Mouse (Mus musculus) A20 (cell line): Measurements from ENCODE around the gene Gm4756.
A peak's percentile ranks its signal among the peaks of the same experiment; 100 is the strongest.
"Not testable (repeated sequence)": the region's sequence is repeated elsewhere in the genome, so short reads cannot be mapped to it uniquely, and the experiment has no call there.

Experiments used
- DNase-seq: peaks from one replicate; pipeline ENCODE4 v3.0.0-alpha.2; 2011; ENCODE audit warnings: low read depth, low spot score

Gene Gm4756

GRCm38 (mm10) chr12:72649611-72650330 lies at the start of gene Gm4756:
Gene Gm4756, minus strand, starts transcription at chr12:72649661.
- DNase-seq = no peak

- peak; percentile 22 for DNase-seq
Measured at GRCm38 (mm10) chr12:72694901-72695463, 45.5 kb upstream of the Gm4756 start.

GRCm38 (mm10) chr12:72694438-72694837 lies 45.0 kb upstream of the Gm4756 start:
- DNase-seq = no peak

GRCm38 (mm10) chr12:72693895-72694294 lies 44.4 kb upstream of the Gm4756 start:
- DNase-seq = peak; percentile 56

GRCm38 (mm10) chr12:72688281-72688680 lies 38.8 kb upstream of the Gm4756 start:
- DNase-seq = not testable (repeated sequence)

- DNase-seq = not testable (repeated sequence)
Measured at GRCm38 (mm10) chr12:72687741-72688140, 38.3 kb upstream of the Gm4756 start.

GRCm38 (mm10) chr12:72686566-72686965 lies 37.1 kb upstream of the Gm4756 start:
- DNase-seq = not testable (repeated sequence)

GRCm38 (mm10) chr12:72683612-72684011 lies 34.2 kb upstream of the Gm4756 start:
- DNase-seq = no peak

- DNase-seq = no peak
Measured at GRCm38 (mm10) chr12:72682511-72683282, 33.2 kb upstream of the Gm4756 start.

GRCm38 (mm10) chr12:72681919-72682318 lies 32.5 kb upstream of the Gm4756 start:
- no peak for DNase-seq

GRCm38 (mm10) chr12:72679635-72680034 lies 30.2 kb upstream of the Gm4756 start:
- DNase-seq = peak; percentile 36

- no peak for DNase-seq
Measured at GRCm38 (mm10) chr12:72674820-72675219, 25.4 kb upstream of the Gm4756 start.

GRCm38 (mm10) chr12:72674079-72674797 lies 24.8 kb upstream of the Gm4756 start:
- DNase-seq = no peak

GRCm38 (mm10) chr12:72671516-72672135 lies 22.2 kb upstream of the Gm4756 start:
- DNase-seq = no peak

- no peak for DNase-seq
Measured at GRCm38 (mm10) chr12:72670921-72671320, 21.5 kb upstream of the Gm4756 start.

- no peak for DNase-seq
Measured at GRCm38 (mm10) chr12:72667868-72668469, 18.5 kb upstream of the Gm4756 start.

GRCm38 (mm10) chr12:72666015-72666414 lies 16.6 kb upstream of the Gm4756 start:
- no peak for DNase-seq

- DNase-seq = peak; percentile 90
Measured at GRCm38 (mm10) chr12:72664735-72665337, 15.4 kb upstream of the Gm4756 start, which contains the start of gene Dhrs7. Gene Dhrs7, minus strand, starts transcription at chr12:72664909.

- no peak for DNase-seq
Measured at GRCm38 (mm10) chr12:72664020-72664734, 14.7 kb upstream of the Gm4756 start.

- DNase-seq = no peak
Measured at GRCm38 (mm10) chr12:72655775-72656174, 6.3 kb upstream of the Gm4756 start.
